Mouse (Mus musculus) hindbrain, embryonic 11.5 days (tissue): ENCODE measurements at regions not wholly inside any gene's neighbourhood (a gene's known extent, or its start where the extent isn't known, plus 50 kb on each side); places are given as distances from the start of the nearest gene placed in this dataset.

Experiments used
- ATAC-seq: fragments of 200-750 bp; cut with Nextera tagmentation; 2 replicates; pipeline ENCODE4 v1.8.0; 2017; ENCODE audit warnings: mild to moderate bottlenecking, moderate TSS enrichment, moderate library complexity; ENCODE audit not compliant: low FRiP score
- DNase-seq: peaks from one replicate; pipeline ENCODE4 v3.0.0-alpha.2; 2015; ENCODE audit warnings: low spot score
- H3K27ac ChIP-seq: fragments of 300-500 bp; sonication (generic); 2 replicates; pipeline ENCODE4 v1.5.1; 2014; ENCODE audit warnings: mild to moderate bottlenecking, low read depth, low read length
- H3K27me3 ChIP-seq: fragments of 300-500 bp; sonication (generic); 2 replicates; pipeline ENCODE4 v1.6.1; 2014; ENCODE audit warnings: mild to moderate bottlenecking, low read length, moderate library complexity, mixed read lengths; ENCODE audit not compliant: control insufficient read depth, insufficient read depth
- H3K36me3 ChIP-seq: fragments of 300-500 bp; sonication (generic); 2 replicates; pipeline ENCODE4 v1.6.1; 2014; ENCODE audit warnings: mild to moderate bottlenecking, low read length, moderate library complexity, mixed read lengths; ENCODE audit not compliant: control insufficient read depth, insufficient read depth
- H3K4me1 ChIP-seq: fragments of 300-500 bp; sonication (generic); replicated peaks from 2 replicates; pipeline ENCODE4 v1.6.1; 2014; ENCODE audit warnings: low read length, mixed read lengths; ENCODE audit not compliant: control insufficient read depth, insufficient read depth
- H3K4me2 ChIP-seq: fragments of 300-500 bp; sonication (generic); replicated peaks from 2 replicates; pipeline ENCODE4 v1.6.1; 2014; ENCODE audit warnings: mild to moderate bottlenecking, low read depth, low read length
- H3K4me3 ChIP-seq: fragments of 300-500 bp; sonication (generic); 2 replicates; pipeline ENCODE4 v1.5.1; 2014; ENCODE audit warnings: low read depth, low read length
- H3K9ac ChIP-seq: fragments of 300-500 bp; sonication (generic); 2 replicates; pipeline ENCODE4 v1.6.1; 2014; ENCODE audit warnings: low read depth, low read length
- H3K9me3 ChIP-seq: fragments of 300-500 bp; sonication (generic); 2 replicates; pipeline ENCODE4 v1.6.1; 2016; ENCODE audit warnings: low read length; ENCODE audit not compliant: control insufficient read depth
- WGBS: fragments of 180-500 bp; shearing (Covaris S2); extraction: QIAGEN DNeasy Blood & Tissue Kit; methylation state at CpG from one replicate; pipeline ENCODE4 v1.1.7; 2014; 5-methylcytosine and 5-hydroxymethylcytosine counted together

GRCm38 (mm10) chr2:166439847-166440775 is 273.5 kb downstream of the Prex1 start:
- Histone ChIP-seq H3K4me3 (no peak overlapping the region), H3K4me2 (no peak overlapping the region), H3K4me1 (no peaks in the 10 kb centered on the region), H3K27me3 (peaks cover 2% of the 10 kb centered on the region; the same call in 1 of the 2 replicates), H3K27ac (no peak overlapping the region), H3K36me3 (no peaks in the 10 kb centered on the region), H3K9ac (no peak overlapping the region), H3K9me3 (no peaks in the 10 kb centered on the region)
- DNase-seq: peak; percentile 71
- no peak for ATAC-seq
- 49% methylated on average over 13 of the region's 13 CpGs for WGBS

GRCm38 (mm10) chr2:166438207-166438606 is 275.4 kb downstream of the Prex1 start:
- Histone ChIP-seq H3K9me3 (no peaks in the 10 kb centered on the region), H3K4me2 (no peak overlapping the region), H3K27ac (no peak overlapping the region), H3K4me3 (no peak overlapping the region), H3K27me3 (peaks cover 2% of the 10 kb centered on the region; the same call in 1 of the 2 replicates), H3K9ac (no peak overlapping the region), H3K4me1 (no peaks in the 10 kb centered on the region), H3K36me3 (no peaks in the 10 kb centered on the region)
- no peak for DNase-seq
- WGBS: 79% methylated on average over 9 of the region's 9 CpGs
- no peak for ATAC-seq

- H3K27ac ChIP-seq: no peak overlapping the region
- 62% methylated on average over 8 of the region's 8 CpGs for WGBS
- ATAC-seq (no peak), DNase-seq (no peak)
- no peaks in the 10 kb centered on the region for H3K36me3 ChIP-seq
- no peaks in the 10 kb centered on the region; the same call in 1 of the 2 replicates for H3K4me1 ChIP-seq
- no peak overlapping the region for H3K4me2 ChIP-seq
- H3K9me3 ChIP-seq: no peaks in the 10 kb centered on the region
- H3K4me3 ChIP-seq: no peak overlapping the region
- peaks cover 2% of the 10 kb centered on the region; the same call in 1 of the 2 replicates for H3K27me3 ChIP-seq
- no peak overlapping the region for H3K9ac ChIP-seq
Observed at GRCm38 (mm10) chr2:166434554-166434953, 279.1 kb downstream of the Prex1 start.

GRCm38 (mm10) chr2:166433655-166434333 is 278.3 kb upstream of the Sulf2 start:
- H3K36me3 ChIP-seq: no peaks in the 10 kb centered on the region
- H3K27ac ChIP-seq: no peak overlapping the region
- 81% methylated on average over 15 of the region's 15 CpGs for WGBS
- no peak overlapping the region for H3K4me3 ChIP-seq
- ATAC-seq: no peak
- no peaks in the 10 kb centered on the region for H3K9me3 ChIP-seq
- no peak overlapping the region for H3K4me2 ChIP-seq
- H3K9ac ChIP-seq: no peak overlapping the region
- no peak for DNase-seq
- no peaks in the 10 kb centered on the region for H3K27me3 ChIP-seq
- H3K4me1 ChIP-seq: no peaks in the 10 kb centered on the region; the same call in 1 of the 2 replicates

- H3K27me3 ChIP-seq: no peaks in the 10 kb centered on the region
- no peaks in the 10 kb centered on the region for H3K36me3 ChIP-seq
- H3K4me2 ChIP-seq: no peak overlapping the region
- H3K9ac ChIP-seq: no peak overlapping the region
- no peaks in the 10 kb centered on the region; the same call in 1 of the 2 replicates for H3K4me1 ChIP-seq
- no peaks in the 10 kb centered on the region for H3K9me3 ChIP-seq
- 77% methylated on average over 13 of the region's 13 CpGs for WGBS
- ATAC-seq (no peak), DNase-seq (no peak)
- no peak overlapping the region for H3K27ac ChIP-seq
- no peak overlapping the region for H3K4me3 ChIP-seq
Observed at GRCm38 (mm10) chr2:166432948-166433654, 277.6 kb upstream of the Sulf2 start.

GRCm38 (mm10) chr2:166432531-166432930 is 277.1 kb upstream of the Sulf2 start:
- no peaks in the 10 kb centered on the region for H3K9me3 ChIP-seq
- no peak overlapping the region for H3K4me2 ChIP-seq
- no peak overlapping the region for H3K27ac ChIP-seq
- H3K9ac ChIP-seq: no peak overlapping the region
- 58% methylated on average over 8 of the region's 8 CpGs for WGBS
- no peaks in the 10 kb centered on the region for H3K36me3 ChIP-seq
- H3K27me3 ChIP-seq: no peaks in the 10 kb centered on the region
- ATAC-seq (no peak), DNase-seq (no peak)
- H3K4me3 ChIP-seq: no peak overlapping the region
- H3K4me1 ChIP-seq: no peaks in the 10 kb centered on the region; the same call in 1 of the 2 replicates

- H3K4me1 ChIP-seq: no peaks in the 10 kb centered on the region; the same call in 1 of the 2 replicates
- H3K4me3 ChIP-seq: no peak overlapping the region
- H3K4me2 ChIP-seq: no peak overlapping the region
- no peaks in the 10 kb centered on the region for H3K9me3 ChIP-seq
- H3K9ac ChIP-seq: no peak overlapping the region
- no peak overlapping the region for H3K27ac ChIP-seq
- ATAC-seq: no peak
- H3K27me3 ChIP-seq: no peaks in the 10 kb centered on the region
- 73% methylated on average over 5 of the region's 5 CpGs for WGBS
- DNase-seq: no peak
- H3K36me3 ChIP-seq: no peaks in the 10 kb centered on the region
Observed at GRCm38 (mm10) chr2:166429918-166430317, 274.5 kb upstream of the Sulf2 start.

- ATAC-seq: no peak
- Histone ChIP-seq H3K4me1 (no peaks in the 10 kb centered on the region; the same call in 1 of the 2 replicates), H3K27ac (no peak overlapping the region), H3K9me3 (no peaks in the 10 kb centered on the region), H3K4me2 (no peak overlapping the region), H3K27me3 (no peaks in the 10 kb centered on the region), H3K36me3 (no peaks in the 10 kb centered on the region), H3K4me3 (no peak overlapping the region), H3K9ac (no peak overlapping the region)
- no peak for DNase-seq
- 89% methylated on average over 12 of the region's 12 CpGs for WGBS
Observed at GRCm38 (mm10) chr2:166429494-166429893, 274.0 kb upstream of the Sulf2 start.
